Mouse (Mus musculus) hindbrain, postnatal 0 days (tissue): Measurements from ENCODE around the gene Trmt44. TPM values are rescaled to one million over a fixed set of nuclear protein-coding genes. Genes with fewer than 3 reads are reported as not detected.

ENCODE experiments used
- ATAC-seq: fragments of 200-750 bp; cut with Nextera tagmentation; 2 replicates; pipeline ENCODE4 v1.8.0; 2017; ENCODE audit warnings: mild to moderate bottlenecking, moderate TSS enrichment, moderate library complexity
- DNase-seq: peaks from one replicate; pipeline ENCODE4 v3.0.0-alpha.2; 2015; ENCODE audit warnings: low spot score
- H3K27ac ChIP-seq: fragments of 300-500 bp; sonication (generic); 2 replicates; pipeline ENCODE4 v1.5.1; 2014; ENCODE audit warnings: mild to moderate bottlenecking
- H3K27me3 ChIP-seq: fragments of 300-500 bp; sonication (generic); 2 replicates; pipeline ENCODE4 v1.6.1; 2014; ENCODE audit warnings: low read length, mixed read lengths; ENCODE audit not compliant: insufficient read depth
- H3K36me3 ChIP-seq: fragments of 300-500 bp; sonication (generic); 2 replicates; pipeline ENCODE4 v1.6.1; 2014; ENCODE audit warnings: low read length, mixed read lengths; ENCODE audit not compliant: insufficient read depth
- H3K4me1 ChIP-seq: fragments of 300-500 bp; sonication (generic); 2 replicates; pipeline ENCODE4 v1.6.1; 2014; ENCODE audit warnings: antibody characterized with exemption, low read length, mixed read lengths; ENCODE audit not compliant: insufficient read depth
- H3K4me2 ChIP-seq: fragments of 300-500 bp; sonication (generic); 2 replicates; pipeline ENCODE4 v1.6.1; 2014; ENCODE audit warnings: low read depth, mild to moderate bottlenecking, low read length, moderate library complexity, mixed read lengths
- H3K4me3 ChIP-seq: fragments of 300-500 bp; sonication (generic); 2 replicates; pipeline ENCODE4 v1.5.1; 2014; ENCODE audit warnings: low read length
- H3K9ac ChIP-seq: fragments of 300-500 bp; sonication (generic); replicated peaks from 2 replicates; pipeline ENCODE4 v1.6.1; 2014; ENCODE audit warnings: mild to moderate bottlenecking, low read length, moderate library complexity, mixed read lengths
- H3K9me3 ChIP-seq: fragments of 300-500 bp; sonication (generic); 2 replicates; pipeline ENCODE4 v1.6.1; 2016; ENCODE audit warnings: low read length, mixed read lengths
- CTCF ChIP-seq: IDR thresholded peaks from 2 replicates; pipeline ENCODE4 v1.5.1; 2016; ENCODE audit warnings: antibody characterized with exemption, control low read depth, low read depth
- WGBS: fragments of 180-500 bp; shearing (Covaris S2); extraction: QIAGEN DNeasy Blood & Tissue Kit; methylation state at CpG from one replicate; pipeline ENCODE4 v1.1.7; 2014; 5-methylcytosine and 5-hydroxymethylcytosine counted together
- polyA plus RNA-seq: library from polyadenylated mRNA; unstranded; fragments of >200 nt; fragmentation: Nextera tagmentation; extraction: Ambion mirVana; gene quantifications from 2 replicates; pipeline ENCODE4 v1.2.1, GENCODE M21; 2015
- total RNA-seq: library from RNA; depleted of rRNA; stranded (reverse); fragments of >200 nt; gene quantifications from 2 replicates; pipeline ENCODE4 v1.2.3, GENCODE M21; 2014; rRNA removed

Gene Trmt44
- total and polyA plus RNA-seq, 2 experiments from 2014 or later, result 3.6 to 12.3 TPM

GRCm38 (mm10) chr5:35516781-35517180 lies 58.1 kb downstream of the Trmt44 start:
- no peaks in the 10 kb centered on the region for H3K9me3 ChIP-seq
- ATAC-seq, result no peak
- no peak overlapping the region for H3K4me2 ChIP-seq
- no peaks in the 10 kb centered on the region for H3K27me3 ChIP-seq
- 82% methylated on average over 11 of the region's 11 CpGs for WGBS
- H3K36me3 ChIP-seq, result no peaks in the 10 kb centered on the region
- H3K9ac ChIP-seq, result no peak overlapping the region
- no peak for TF ChIP-seq CTCF
- H3K4me3 ChIP-seq, result no peak overlapping the region
- DNase-seq, result no peak
- no peaks in the 10 kb centered on the region for H3K4me1 ChIP-seq
- no peak overlapping the region for H3K27ac ChIP-seq

GRCm38 (mm10) chr5:35510589-35510988 lies 64.3 kb downstream of the Trmt44 start:
- Histone ChIP-seq H3K36me3 (no peaks in the 10 kb centered on the region), H3K27ac (no peak overlapping the region), H3K4me3 (no peak overlapping the region), H3K4me1 (no peaks in the 10 kb centered on the region), H3K27me3 (0 out of 2 replicates have a peak, but pooled peaks cover 4% of the 10 kb centered on the region), H3K9me3 (no peaks in the 10 kb centered on the region), H3K4me2 (no peak overlapping the region), H3K9ac (no peak overlapping the region)
- peak; percentile 64; the same call in 1 of the 2 replicates for ATAC-seq
- TF ChIP-seq CTCF, result peak; percentile 98
- 24% methylated on average over 5 of the region's 5 CpGs for WGBS
- DNase-seq, result peak; percentile 81

Other genes starting within 250 kb of the Trmt44 start
- not detected in 2 replicates for gene Hmx1, start 186.0 kb downstream of the Trmt44 start, total RNA-seq
- not detected in 2 replicates for gene Hmx1, start 186.0 kb downstream of the Trmt44 start, polyA plus RNA-seq
- 16.0 and 18.7 TPM in 2 replicates for gene Cpz, start 49.4 kb downstream of the Trmt44 start, total RNA-seq
- 1.7 and 1.9 TPM in 2 replicates for gene Cpz, start 49.4 kb downstream of the Trmt44 start, polyA plus RNA-seq
- 23.5 and 24.2 TPM in 2 replicates for gene Acox3, start 8.0 kb upstream of the Trmt44 start, total RNA-seq
- 11.4 and 12.7 TPM in 2 replicates for gene Acox3, start 8.0 kb upstream of the Trmt44 start, polyA plus RNA-seq
- 30.7 and 36.5 TPM in 2 replicates for gene Htra3, start 104.7 kb upstream of the Trmt44 start, total RNA-seq
- 19.6 and 20.1 TPM in 2 replicates for gene Htra3, start 104.7 kb upstream of the Trmt44 start, polyA plus RNA-seq
- gene Sh3tc1, start 164.9 kb upstream of the Trmt44 start, total RNA-seq, result 2.8 and 4.1 TPM in 2 replicates
- gene Sh3tc1, start 164.9 kb upstream of the Trmt44 start, polyA plus RNA-seq, result 1.8 and 2.0 TPM in 2 replicates
- gene Ablim2, start 182.8 kb upstream of the Trmt44 start, total RNA-seq, result 35.7 and 44.6 TPM in 2 replicates
- 26.3 and 30.0 TPM in 2 replicates for gene Ablim2, start 182.8 kb upstream of the Trmt44 start, polyA plus RNA-seq